Mouse (Mus musculus) kidney, adult 8-10 months (tissue): ENCODE measurements around the gene Fiz1.

Source experiments
- DNase-seq, 2 experiments: peaks; one replicate each; pipeline ENCODE4 v3.0.0; 2022

The Fiz1 gene

DNA sequence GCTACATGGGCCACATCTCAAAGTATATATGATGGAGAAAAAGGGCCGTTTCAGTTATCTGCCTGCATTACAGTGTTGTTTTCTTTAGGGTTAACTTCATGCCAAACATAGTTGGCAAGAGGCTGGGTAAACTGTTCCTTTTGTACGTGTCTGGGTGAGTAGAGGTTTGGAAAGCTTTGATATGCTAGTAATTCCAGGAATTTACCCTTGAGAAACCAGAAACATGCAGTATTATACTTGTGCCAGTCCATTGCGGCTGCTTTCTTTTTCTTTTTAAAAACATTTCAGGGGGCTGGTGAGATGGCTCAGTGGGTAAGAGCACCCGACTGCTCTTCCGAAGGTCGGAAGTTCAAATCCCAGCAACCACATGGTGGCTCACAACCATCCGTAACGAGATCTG lies 17.6 kb downstream of the Fiz1 start:
- no peak for DNase-seq

GRCm38 (mm10) chr7:4996003-4996895 lies 18.2 kb downstream of the Fiz1 start, which contains the start of gene Zfp579:
TSS of gene Zfp579 (minus strand) at chr7:4996158.
- DNase-seq, result peak; percentile 86 to 93

- no peak for DNase-seq
Observed at GRCm38 (mm10) chr7:4995268-4996002, 19.1 kb downstream of the Fiz1 start.

DNA sequence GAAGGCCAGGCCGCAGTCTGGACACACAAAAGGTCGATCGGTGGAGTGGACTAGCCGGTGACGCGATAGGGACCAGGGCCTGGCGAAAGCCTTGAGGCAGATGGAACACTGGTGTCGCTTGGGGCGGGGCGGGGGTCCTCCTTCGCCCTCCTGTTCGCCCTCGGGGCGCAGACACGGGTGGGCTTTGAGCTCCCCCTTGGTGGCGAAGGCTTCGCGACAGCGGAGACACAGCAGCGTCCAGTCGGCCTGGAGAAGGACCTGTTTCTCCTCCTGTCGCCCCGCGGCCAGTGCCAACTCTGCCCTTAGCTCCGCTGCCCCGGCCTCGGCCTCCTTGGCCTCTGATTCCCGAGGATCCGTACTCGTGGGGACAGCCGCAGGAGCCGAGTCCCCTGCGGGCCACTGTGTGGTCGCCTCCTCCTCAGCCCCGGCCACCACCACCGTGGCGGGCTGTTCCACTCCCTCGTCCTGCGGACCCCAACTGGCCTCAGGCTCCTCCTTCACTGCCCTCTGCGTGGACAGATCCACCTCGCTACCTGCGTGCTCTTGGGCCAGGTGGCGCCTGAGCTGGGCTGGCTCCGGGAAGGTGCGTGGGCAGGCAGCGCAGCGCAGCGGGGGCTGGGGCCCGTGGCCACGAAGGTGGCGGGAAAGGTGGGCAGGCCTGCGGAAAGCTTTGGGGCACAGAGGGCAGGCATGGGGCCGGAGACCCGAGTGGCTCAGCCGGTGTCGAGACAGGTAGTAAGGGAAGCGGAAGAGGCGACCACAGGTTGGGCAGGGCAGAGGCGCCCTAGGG lies 20.3 kb downstream of the Fiz1 start:
- no peak for DNase-seq

DNA sequence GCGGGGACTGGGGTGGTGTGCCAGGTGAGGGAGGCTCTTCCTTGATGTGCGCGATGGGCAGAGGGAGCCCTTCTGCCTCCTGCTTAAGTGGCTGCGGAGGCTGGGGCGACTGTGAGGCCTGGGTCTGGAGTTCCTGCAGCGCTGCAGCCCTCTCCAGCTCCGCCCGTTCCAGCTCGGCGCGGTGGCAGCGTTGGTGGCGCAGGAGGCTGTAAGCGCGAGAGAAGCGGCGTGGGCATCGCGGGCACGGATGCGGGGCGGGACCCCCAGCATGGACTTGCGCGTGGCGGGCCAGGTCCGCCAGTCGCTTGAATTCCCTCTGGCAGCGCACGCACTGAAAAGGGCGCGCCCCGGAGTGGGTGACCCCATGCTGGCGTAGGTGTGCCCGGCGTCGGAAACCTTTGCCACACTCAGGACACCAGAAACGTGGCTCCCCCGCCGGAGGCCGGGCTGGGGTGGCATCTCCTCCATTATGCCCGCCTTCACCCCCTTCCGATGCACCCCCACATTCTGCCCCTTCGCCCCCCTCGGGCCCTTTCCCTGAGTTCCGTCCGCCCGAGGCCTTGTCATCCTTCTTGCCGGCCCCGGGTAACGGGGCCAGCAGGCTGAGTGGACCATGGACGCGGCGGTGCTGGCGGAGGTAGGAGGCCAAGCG lies 21.0 kb downstream of the Fiz1 start:
- DNase-seq, result no peak

- no peak for DNase-seq
Observed at GRCm38 (mm10) chr7:4988250-4988649, 26.2 kb downstream of the Fiz1 start.

- DNase-seq, result no peak
Observed at GRCm38 (mm10) chr7:4976832-4977231, 37.7 kb downstream of the Fiz1 start.

GRCm38 (mm10) chr7:4975455-4975854 lies 39.0 kb downstream of the Fiz1 start:
- no peak for DNase-seq

GRCm38 (mm10) chr7:4972321-4973047 lies 42.0 kb downstream of the Fiz1 start:
- no peak for DNase-seq

DNA sequence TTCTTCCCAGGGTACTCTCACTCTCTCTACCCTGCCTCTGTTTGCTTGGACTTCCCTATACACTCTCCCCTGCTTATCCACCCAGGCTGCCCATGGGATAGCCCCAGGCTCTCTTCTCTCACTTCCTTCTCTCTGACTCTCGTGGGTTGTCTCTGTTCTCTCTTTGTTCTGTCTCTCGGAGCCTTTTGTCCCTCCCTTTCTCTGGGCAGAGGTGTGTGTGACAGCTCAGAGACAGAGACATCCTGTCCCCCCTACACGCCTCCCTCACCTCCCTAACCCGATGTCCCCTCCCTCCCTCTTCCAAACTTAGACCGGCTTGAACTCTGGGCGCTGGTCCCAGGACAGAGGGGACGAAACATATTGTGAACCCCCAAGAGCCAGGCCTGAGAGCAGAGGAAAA lies 42.8 kb downstream of the Fiz1 start:
- DNase-seq, result no peak

GRCm38 (mm10) chr7:4971068-4971467 lies 43.4 kb downstream of the Fiz1 start, which contains the start of gene Sbk3:
TSS of gene Sbk3 (minus strand) at chr7:4971168.
- no peak for DNase-seq

DNA sequence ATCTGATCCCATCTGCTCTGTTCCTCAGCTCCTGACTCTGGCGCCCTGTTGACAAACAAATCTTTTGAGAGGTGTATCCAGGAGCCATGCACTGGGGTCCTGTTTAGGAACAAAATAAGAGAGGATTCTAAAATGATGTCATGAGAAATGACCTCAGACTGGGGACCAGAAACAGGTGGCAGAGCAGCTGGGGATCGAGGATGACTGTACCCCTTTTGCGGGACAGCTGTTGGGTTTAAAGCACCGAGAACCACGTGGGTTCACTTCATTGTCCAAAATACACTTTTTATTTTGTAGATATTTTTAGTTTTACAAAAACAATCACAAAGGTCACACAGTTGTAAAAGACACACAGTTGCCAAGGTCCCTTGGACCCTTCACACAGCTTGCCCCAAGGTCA lies 49.5 kb downstream of the Fiz1 start:
- DNase-seq, result no peak

- peak; percentile 62 to 81 for DNase-seq
Observed at GRCm38 (mm10) chr7:4964272-4964671, 50.2 kb downstream of the Fiz1 start, which contains the start of gene Sbk2. TSS of gene Sbk2 (minus strand) at chr7:4964406.

- no peak for DNase-seq
Observed at GRCm38 (mm10) chr7:4963527-4963926, 51.0 kb downstream of the Fiz1 start.

DNA sequence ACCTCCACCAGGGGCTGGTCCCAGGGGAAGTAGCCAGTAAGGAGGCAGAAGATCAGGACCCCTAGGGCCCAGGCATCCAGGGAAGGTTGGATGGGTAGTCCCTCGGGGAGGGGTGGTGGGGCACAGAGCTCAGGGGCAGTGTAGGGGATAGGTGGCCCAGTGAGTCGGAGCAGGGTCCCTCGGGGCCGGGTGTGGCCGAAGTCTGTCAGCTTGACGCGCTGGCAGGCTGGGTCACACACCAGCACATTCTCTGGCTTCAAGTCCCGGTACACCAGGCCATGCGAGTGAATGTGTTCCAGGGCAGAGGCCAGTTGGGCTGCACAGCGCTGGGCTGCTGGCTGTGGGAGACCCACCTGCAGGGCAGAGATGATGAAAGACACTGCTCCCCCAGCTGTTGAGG lies 57.1 kb downstream of the Fiz1 start:
- DNase-seq, result no peak
